Mouse (Mus musculus): ENCODE measurements at regions not wholly inside any gene's neighbourhood (a gene's known extent, or its start where the extent isn't known, plus 50 kb on each side); places are given as distances from the start of the nearest gene placed in this dataset.

- peak; percentile 74 for DNase-seq (ENCODE audit: low spot score)
Observed at GRCm38 (mm10) chr5:118353689-118354088, 108.7 kb downstream of the 2410131K14Rik start.

DNA sequence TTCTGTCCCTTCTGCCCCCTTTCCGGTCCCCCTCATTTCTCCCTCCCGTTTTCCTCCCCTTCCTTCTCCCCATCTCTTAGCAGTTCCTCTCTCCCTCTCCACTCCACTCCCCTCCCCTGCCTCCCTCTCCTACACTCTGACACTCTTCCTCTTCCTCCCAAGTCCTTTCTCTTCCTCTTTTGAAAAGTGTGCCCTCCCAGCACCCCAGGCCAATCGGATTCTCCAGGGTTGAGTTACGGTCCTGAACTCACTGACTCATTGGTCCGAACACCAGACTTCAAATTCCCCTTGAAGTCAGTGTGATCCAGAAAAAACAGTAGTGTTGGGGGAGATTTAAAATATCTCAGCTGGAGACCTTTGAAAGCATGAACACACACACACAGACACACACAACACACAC lies 109.1 kb downstream of the 2410131K14Rik start:
- DNase-seq (ENCODE audit: low spot score), result peak; percentile 57

DNA sequence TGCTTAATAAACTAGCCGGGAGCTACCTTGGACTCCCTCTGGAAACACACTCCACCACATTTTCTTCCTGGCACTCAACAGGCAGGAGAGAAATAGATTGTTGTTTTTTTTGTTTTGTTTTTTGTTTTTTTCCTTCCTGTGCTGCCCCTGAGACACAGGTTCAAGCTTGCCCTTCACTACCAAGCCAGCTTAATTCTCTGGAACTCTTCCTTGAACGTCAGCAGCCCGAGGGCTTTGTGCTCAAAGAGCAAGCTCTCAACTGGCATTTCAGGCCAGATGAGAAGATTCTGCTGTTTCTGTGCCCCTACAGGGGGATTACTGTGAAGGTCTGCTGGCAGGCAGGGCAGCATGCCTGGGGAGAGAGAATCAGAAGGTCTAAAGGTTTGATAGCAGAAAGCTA lies 109.8 kb downstream of the 2410131K14Rik start:
- DNase-seq (ENCODE audit: low spot score), result no peak

GRCm38 (mm10) chr5:118355287-118355686 lies 110.3 kb downstream of the 2410131K14Rik start:
- no peak for DNase-seq (ENCODE audit: low spot score)

DNA sequence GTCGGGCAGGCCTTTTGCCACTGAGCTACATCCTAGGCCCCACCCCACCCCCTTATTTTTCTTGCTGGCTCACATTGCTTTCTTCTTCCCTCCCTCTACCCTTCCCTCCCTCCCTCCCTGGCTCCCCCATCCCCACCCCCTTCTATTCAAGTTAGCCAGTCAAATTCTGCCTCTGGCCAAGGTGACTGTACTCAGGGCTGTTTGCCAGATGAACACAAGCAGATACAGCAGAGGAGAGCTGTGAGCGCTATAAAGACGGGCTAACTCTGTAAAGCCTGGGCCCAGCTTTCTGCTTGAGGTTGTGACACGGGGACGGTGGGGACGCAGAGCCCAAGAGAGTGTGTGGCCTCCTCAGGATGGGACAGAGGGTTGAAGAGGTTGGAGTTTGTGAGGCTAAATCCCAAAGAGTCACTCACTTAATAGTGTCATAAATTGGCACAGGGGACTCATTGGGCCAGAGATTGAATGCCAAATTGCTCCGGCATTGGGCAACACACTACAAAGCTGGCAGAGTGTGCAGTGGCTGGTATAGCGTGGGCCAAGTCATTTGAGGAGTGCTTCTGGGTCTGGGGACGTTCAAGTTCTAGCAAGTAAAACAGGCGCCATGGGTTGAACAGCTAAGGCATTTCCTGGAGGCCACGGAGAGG lies 110.8 kb downstream of the 2410131K14Rik start:
- no peak for DNase-seq (ENCODE audit: low spot score)

DNA sequence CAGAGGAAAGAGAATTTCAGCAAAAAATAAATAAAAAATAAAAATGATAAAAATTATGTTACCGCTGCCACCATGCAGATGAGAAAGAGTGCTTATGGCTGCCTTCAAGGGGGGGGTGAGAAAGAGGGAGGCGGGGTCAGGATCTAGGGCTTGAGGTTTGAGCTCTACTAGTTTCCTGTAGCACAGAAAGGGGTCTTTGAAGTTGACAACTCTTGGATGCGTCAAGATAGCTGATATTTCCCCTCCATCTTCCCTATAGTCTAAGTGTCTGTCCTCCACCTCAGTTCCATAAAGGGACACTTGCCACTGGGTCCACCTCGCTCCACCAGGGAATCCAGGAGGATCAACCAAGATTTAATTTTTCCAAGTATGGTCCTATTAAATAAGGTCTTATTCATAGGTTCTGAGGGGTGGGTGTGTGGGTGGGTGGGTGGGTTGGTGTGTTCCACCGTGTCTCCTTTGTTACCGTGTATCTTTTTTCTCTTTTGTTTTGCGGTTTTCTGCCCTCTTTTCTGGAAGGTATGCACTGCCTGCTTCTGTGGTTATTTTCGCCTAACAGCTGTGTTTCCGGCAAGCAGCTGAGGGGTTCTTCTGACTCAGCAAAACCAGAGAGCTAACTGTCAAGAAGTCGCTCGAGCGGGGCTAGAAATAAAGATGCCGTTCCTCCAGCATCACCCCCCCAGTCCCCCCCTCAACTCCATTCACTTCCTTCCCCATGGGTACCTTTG lies 114.8 kb downstream of the 2410131K14Rik start:
- no peak for DNase-seq (ENCODE audit: low spot score)

DNA sequence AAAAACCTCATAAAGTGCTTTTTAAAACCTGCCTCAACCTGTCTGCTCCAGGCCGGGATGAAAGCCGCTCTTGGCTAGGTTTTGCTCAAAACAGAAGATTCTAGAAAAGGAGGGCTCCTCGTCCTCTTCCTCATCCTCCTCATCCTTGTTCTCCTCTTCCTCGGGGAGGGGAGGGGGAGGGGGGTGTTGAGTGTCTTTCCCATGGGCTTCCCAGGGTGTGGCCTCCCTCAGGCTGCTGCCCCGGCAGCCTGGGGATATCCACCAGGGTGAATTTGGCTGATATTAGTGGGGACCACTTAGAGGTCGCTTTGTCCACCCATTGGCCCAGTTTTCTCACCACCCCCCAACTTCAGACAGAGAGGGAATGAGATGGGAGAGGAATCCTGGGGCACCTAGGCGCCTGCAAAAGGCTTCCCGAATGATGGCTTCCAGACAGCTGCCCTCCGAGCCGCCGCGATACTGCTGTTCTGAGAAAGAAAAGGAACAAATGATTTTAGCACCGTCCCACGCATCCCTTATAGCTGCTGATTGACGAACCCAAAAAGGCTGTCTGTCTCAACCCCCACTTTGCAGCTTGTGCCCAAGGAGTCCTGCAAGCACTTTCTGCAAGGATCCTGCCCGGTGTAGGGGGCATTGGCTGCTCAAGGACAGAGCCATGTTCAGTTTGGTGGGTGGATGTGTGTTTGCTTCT lies 115.5 kb downstream of the 2410131K14Rik start:
- DNase-seq (ENCODE audit: low spot score), result no peak

DNA sequence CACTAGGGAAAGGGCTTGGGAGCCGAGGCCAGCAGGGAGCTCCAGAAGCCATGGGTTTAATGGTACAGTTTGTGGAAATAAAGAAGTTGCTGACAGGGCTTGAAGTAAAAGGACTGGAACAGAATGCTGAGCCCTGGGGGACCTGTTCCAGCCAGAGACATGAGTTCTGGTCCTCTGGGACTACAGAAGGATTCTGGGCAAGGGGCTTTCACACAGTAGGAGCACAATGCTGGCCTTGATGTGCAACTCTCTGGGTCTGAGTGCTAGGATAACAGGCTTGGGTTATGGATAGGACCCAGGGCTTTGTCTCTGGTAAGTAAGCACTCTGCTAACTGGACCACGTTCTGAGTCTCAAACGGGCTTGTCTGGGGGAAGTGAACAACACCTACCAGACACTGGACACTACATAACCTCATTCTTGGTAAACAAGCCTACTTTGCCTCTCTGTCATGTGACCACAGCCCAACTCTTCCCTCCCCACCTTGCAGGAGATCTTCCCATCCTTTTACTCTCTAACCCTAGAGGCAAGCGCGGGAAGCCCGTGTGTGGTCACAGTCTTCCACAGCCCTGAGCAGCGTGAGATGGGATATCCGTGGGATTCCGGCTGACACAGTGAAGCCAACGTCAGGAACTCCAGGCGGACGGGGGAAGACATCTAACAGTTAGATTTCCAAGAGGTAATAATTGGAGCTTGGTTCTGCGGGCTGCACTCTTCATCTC lies 116.3 kb downstream of the 2410131K14Rik start:
- no peak for DNase-seq (ENCODE audit: low spot score)

DNA sequence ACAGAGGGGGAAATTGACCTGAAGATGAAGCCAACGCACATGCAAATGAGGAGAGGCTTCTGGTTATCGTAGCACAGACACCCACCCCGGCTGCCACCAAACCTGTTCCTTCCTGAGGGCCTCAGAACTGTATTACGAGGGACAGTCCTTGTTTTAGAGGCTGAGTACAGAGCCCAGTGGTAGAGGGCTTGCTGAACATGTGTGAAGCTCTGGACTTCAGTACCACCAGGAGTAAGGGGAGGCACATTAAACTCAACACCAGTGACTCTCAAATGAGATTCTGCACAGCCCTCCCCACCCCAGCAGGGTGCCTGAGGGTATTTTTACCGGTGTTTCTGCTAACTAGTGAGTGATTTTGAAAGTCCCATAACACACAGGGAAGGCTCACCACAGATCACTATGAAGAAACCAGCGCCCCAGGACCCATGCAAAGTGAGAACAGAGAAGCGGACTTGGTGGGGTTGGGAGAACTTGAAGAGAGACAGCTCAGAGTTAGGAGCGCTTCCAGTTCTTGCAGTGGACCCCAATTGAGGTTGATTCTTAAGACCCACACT lies 116.9 kb downstream of the 2410131K14Rik start:
- DNase-seq (ENCODE audit: low spot score), result no peak

DNA sequence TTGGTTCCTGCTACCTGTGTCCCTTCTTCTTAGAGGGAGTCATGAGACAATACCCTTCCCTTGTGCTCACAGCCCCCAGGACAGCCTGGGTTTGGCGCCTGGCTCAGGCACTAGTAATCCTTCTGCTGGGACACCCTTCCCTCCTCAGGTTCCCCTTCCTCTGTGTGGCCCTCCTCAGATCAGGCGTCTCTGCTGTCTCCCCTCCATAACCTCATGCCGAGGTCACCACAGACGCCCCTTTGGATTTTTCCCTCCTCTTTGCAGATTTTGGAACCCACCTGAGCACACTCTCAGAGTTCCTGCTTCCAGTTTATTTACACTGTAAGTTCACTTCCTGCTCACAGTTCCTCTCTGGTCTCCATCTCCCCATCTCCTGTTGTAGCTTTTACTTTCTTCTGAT lies 117.7 kb downstream of the 2410131K14Rik start:
- DNase-seq (ENCODE audit: low spot score), result no peak

GRCm38 (mm10) chr5:118363154-118363553 lies 118.1 kb downstream of the 2410131K14Rik start:
- no peak for DNase-seq (ENCODE audit: low spot score)

- DNase-seq (ENCODE audit: low spot score), result no peak
Observed at GRCm38 (mm10) chr5:118364646-118365045, 119.6 kb downstream of the 2410131K14Rik start.

- no peak for DNase-seq (ENCODE audit: low spot score)
Observed at GRCm38 (mm10) chr5:118365196-118365595, 120.2 kb downstream of the 2410131K14Rik start.

DNA sequence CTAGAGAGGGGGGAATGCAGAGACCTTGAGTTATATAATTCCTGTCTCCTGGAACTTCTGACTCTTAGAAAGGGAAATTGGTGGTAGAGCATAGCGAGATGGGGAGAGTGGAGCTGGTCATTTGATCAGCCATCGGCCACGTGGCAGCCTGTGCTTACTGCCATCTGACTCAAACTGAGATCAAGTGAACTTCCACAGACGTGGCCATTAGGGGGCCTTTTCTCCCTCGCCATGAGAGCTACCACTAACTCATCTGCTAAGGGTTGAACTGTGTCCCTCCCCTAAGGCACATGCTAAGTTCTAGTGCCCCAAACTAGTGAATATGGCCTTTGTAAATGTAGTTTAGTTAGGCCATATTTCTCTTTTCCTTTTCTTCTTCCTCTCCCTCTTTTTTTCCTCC lies 120.6 kb downstream of the 2410131K14Rik start:
- peak; percentile 48 for DNase-seq (ENCODE audit: low spot score)

GRCm38 (mm10) chr5:118367047-118367446 lies 122.0 kb downstream of the 2410131K14Rik start:
- no peak for DNase-seq (ENCODE audit: low spot score)

GRCm38 (mm10) chr5:118373581-118373981 lies 128.6 kb downstream of the 2410131K14Rik start:
- peak; percentile 69 for DNase-seq (ENCODE audit: low spot score)

DNA sequence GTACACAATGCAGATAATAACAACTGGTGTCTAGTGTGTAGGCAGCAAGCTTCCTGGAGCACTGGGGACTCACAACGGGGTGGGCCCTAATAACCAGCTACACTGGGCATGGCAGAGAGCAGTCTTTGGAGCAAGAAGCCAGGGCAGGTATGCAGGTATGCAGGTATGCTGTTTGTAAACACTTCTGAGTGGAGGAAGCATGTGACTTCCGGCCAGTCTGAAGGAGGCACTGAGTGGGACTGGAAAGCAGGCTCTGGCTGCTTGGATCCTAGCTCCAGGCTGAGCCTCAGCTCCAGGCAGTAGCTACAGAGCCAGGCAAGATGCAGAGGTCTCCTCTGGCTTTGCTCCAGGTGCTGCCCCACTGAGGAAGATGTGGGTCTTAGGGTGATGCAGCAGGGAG lies 129.9 kb downstream of the 2410131K14Rik start:
- no peak for DNase-seq (ENCODE audit: low spot score)

- no peak for DNase-seq (ENCODE audit: low spot score)
Observed at GRCm38 (mm10) chr5:118375916-118376315, 130.9 kb downstream of the 2410131K14Rik start.

GRCm38 (mm10) chr5:118376478-118376877 lies 131.5 kb downstream of the 2410131K14Rik start:
- DNase-seq (ENCODE audit: low spot score), result no peak

GRCm38 (mm10) chr5:118377402-118377848 lies 132.4 kb downstream of the 2410131K14Rik start:
- DNase-seq (ENCODE audit: low spot score), result no peak

DNA sequence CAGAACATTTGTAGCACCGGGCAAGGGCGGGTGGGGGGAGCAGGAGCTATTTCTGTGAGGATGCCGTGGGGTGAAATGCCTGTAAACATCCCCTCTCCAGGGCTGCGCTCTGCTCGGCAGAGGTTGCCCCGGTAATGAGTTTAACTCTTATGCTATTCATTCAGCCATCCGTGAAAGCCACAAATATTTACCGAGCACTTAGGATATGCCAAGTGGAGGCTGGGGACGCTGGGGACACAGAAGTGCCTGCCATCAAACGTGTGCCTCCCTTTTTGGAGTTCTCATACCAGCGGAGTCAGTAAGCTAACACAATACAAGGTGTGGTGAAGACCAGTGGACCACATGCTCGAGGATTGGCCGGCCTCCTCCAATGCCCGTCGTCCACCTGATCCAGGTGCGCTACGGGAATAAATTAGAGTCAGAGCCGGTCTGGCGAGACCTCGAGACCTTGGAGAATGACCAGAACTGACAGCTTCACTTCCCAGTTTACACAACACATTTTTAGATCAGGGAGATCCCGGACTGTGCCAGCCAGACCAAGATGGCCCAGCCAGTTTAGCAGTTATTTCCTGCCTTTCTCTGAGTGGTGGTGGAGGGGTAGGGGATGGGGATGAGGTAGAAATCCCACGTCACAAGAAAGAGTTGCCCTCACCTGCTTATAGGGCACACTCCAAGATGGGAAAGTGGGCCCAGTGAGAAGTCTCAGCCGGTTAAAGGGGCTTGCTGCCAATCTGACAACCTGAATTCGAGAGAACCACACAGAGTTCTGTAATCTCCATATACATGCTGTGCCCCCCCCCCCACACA lies 134.4 kb downstream of the 2410131K14Rik start:
- no peak for DNase-seq (ENCODE audit: low spot score)
